Mouse (Mus musculus) right cerebral cortex, postnatal 25 days (tissue): ENCODE measurements around the gene Ncdn.

ENCODE experiments used
- DNase-seq: peaks from one replicate; pipeline ENCODE4 v3.0.0; 2022

Ncdn gene

GRCm38 (mm10) chr4:126752024-126752607, 1.1 kb downstream of the Ncdn start:
- peak; percentile 43 for DNase-seq

DNA sequence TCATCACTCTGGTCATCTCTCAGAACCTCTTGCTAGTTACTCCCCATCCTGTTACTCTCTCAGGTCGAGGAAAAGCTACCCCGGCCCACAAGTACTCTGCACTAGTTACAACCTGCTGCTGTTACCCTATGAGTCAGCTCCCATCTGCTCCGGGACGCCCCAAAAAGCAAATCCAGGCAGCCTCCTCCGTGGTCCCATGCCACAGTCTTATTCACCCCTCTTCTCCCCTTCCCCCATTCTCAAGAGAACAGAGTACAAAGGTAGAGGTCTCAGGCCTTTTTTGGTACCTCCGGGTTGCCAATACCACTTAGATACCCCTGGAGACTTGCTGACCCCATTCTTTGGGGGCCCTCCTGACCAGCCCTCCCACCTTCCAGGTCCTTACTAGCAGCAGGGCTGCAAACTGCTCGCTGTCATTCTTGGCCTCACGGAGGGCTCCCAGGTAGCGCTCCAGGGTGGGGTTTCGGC, 1.6 kb downstream of the Ncdn start:
- peak; percentile 37 for DNase-seq

DNA sequence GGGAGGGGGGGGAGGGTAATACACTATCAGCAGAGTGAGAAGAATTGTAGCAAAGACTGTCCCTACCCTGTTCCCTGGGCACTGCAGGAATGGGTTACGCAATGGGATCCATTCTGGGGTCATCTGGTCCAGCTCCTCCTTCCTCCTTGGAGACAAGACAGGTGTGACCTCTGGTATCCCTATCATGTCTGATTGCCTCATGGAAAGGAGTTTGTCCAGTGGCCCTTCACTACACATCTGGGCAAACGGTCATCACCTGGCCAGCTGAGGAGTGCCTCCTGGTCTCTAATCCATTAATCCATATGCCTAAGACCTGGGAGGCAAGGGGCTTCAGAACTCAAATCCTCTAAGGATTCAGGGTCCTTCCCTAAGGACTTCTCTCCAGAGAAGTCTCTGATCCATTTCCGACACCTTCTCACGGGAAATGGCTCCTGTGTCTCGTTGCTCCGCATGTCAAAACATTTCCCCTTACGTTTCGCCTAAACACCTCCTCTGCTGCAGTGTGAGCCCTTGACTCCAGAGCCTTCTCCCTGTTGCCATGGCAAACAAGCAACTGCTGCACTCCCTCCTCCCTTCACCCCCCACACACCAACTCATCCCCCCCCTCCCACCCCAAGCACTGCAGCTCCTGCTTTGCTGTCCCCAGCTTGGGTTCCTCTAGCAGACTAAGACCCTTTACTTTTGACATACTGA, 2.2 kb downstream of the Ncdn start:
- DNase-seq = no peak

GRCm38 (mm10) chr4:126750046-126750683, 3.1 kb downstream of the Ncdn start:
- DNase-seq = peak; percentile 73

DNA sequence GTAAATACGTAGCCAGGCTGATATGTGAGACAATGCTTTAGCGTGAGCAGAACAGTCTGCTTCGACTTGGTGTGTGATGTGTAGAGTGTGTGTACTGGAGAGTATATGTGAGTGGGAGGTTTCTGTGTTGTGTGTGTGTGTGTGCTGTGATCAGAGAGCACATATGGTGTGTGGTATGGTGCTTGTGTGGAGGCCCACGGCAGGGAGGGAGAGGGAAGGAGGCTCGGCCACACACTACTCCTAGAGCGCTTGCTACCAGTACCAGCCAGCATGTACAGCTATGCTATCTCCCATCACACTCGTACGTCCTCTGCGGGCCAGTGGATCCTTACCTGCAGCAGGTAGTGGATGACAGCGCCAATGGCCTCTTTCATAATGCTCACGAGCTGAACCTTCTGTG, 3.7 kb downstream of the Ncdn start:
- DNase-seq = peak; percentile 55

GRCm38 (mm10) chr4:126748381-126748780, 4.9 kb downstream of the Ncdn start:
- DNase-seq = no peak

DNA sequence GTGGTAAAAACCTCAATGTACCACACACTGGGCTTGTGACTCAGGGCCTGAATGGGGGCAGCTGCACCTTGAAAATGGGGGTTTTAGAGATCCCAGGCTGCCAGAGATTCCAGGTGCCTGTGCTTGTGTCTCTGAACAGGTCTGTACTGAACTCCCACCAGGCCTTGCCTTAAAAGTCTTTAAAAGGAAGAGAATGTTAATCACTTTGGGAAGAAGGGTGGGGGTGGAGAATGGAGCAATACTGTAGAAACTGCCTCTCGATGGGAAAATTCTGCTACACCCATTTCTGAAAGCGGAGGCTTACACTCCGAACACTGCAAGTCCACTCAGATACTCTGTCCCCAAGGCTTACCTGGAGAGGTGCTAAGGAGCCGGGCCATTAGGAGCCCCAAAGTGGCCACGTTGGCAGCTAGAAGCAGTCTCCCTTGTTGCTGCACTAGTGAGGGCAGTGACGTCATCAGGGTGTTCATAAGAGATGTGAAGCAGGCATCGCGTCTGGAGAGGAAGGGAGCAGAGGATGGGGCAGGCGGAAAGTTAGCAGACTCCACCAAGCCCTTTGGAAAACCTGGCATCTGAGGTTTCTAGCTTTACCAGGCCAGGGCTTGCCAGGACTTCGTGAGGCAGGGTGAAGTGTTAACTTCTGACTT, 6.9 kb downstream of the Ncdn start:
- peak; percentile 43 for DNase-seq

GRCm38 (mm10) chr4:126745506-126746193, 7.6 kb downstream of the Ncdn start:
- DNase-seq = peak; percentile 50

GRCm38 (mm10) chr4:126744831-126745230, 8.4 kb downstream of the Ncdn start:
- no peak for DNase-seq

- DNase-seq = peak; percentile 14
Measured at GRCm38 (mm10) chr4:126743713-126744112, 9.5 kb downstream of the Ncdn start.

GRCm38 (mm10) chr4:126742976-126743375, 10.3 kb downstream of the Ncdn start:
- no peak for DNase-seq

DNA sequence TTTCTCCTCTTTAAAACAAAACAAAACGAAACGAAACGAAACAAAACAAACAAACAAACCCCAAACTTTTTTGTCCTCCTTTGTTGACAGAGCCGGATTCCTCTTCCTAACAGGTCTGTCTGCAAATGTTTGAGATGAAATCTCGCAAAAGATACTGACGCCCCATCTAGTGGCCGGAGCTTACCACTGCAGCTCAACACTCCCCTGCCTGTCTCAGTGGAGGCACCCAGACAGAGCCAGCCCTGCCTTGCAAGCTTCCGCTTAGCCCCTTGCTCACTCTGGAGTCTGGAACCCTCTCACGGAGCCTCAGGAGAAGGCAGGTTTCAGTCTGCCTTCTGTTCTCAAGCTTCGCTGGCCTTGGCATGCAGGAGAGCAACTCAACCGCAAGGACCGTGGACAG, 11.8 kb downstream of the Ncdn start:
- peak; percentile 81 for DNase-seq

- no peak for DNase-seq
Measured at GRCm38 (mm10) chr4:126739966-126740676, 13.1 kb downstream of the Ncdn start.

GRCm38 (mm10) chr4:126736001-126736414, 17.2 kb downstream of the Ncdn start, which contains the start of gene Tfap2e:
TSS of gene Tfap2e (minus strand) at chr4:126736240.
- peak; percentile 14 for DNase-seq

- no peak for DNase-seq
Measured at GRCm38 (mm10) chr4:126735382-126736000, 17.7 kb downstream of the Ncdn start.

DNA sequence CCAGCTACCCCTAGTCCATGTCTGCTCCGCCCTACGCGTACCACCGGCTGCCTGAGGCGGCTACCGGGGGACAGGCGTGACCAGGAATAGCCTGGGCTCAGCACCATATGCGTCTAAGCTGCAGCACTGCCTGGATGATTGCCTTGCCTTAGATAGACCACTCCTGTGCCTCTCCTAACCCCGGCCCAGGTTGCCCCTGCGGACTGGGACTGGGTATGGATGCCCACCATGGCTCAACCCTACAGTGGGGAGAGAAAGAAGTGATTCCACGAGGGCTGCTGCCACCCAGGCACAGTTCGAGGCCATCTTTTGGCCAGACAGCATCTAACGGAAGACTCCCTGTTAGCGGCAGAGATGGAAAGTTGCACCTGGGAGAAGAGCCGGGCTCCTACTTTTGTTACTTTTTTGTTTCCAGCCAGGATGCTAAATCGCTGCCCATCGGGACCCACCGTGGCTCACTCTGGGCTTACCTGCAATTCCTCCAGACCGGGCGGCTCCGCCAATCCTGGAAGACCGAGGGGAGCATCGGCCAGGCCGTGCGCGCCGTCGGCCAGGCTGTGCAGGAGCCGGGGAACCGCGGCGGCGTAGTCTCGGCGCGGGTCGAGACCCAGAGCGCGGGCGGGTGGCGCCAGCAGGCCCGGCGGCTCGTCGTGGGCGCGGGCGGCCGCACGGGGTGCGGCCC, 18.4 kb downstream of the Ncdn start:
- DNase-seq = no peak

DNA sequence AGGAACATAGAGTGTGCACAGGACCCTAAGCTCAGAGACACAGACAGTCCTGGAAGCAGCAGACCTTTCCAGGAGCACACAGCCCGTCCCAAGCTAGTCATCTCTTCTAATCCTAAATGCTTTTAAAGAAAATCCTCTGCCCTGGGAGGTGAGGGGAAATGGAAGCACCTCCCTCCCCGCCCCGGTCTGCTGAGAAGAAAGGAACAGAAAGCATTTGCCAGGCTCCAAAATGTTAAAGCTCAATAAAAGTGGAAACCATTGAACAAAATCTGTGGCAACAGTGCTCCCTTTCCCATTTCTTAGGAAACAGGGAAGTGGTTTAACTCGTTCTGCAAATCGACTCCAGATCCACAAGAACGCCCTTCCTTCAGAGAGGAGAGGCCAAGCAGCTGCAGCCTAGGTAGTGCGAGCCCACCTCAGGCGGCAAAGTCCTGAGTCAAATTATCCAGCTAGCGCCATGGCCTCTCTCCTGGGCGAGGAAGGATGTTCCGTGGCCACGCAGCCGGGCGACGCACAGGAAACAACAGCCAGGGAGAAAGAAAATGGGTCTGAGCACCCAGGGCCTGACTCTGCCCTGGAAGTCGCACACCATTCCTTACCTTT, 19.1 kb downstream of the Ncdn start:
- no peak for DNase-seq

- DNase-seq = no peak
Measured at GRCm38 (mm10) chr4:126732531-126733380, 20.5 kb downstream of the Ncdn start.

- DNase-seq = no peak
Measured at GRCm38 (mm10) chr4:126732111-126732510, 21.1 kb downstream of the Ncdn start.

GRCm38 (mm10) chr4:126707439-126707826, 45.8 kb downstream of the Ncdn start:
- DNase-seq = no peak
